Mouse (Mus musculus) kidney, postnatal 0 days (tissue): ENCODE measurements around the gene Mxra7. TPM values are rescaled to one million over a fixed set of nuclear protein-coding genes. Genes with fewer than 3 reads are reported as not detected.

Experiments
- ATAC-seq: fragments of 200-750 bp; cut with Nextera tagmentation; replicated peaks from 2 replicates; pipeline ENCODE4 v1.8.0; 2017; ENCODE audit warnings: low read depth, moderate number of reproducible peaks, moderate TSS enrichment, moderate library complexity; ENCODE audit not compliant: low FRiP score
- DNase-seq: peaks from one replicate; pipeline ENCODE4 v3.0.0-alpha.2; 2016; ENCODE audit warnings: low spot score
- H3K27ac ChIP-seq: fragments of 300-500 bp; sonication (generic); 2 replicates; pipeline ENCODE4 v1.5.1; 2014; ENCODE audit warnings: mild to moderate bottlenecking
- H3K27me3 ChIP-seq: fragments of 300-500 bp; sonication (generic); 2 replicates; pipeline ENCODE4 v1.6.1; 2014; ENCODE audit warnings: low read length, mixed read lengths; ENCODE audit not compliant: insufficient read depth
- H3K36me3 ChIP-seq: fragments of 300-500 bp; sonication (generic); 2 replicates; pipeline ENCODE4 v1.6.1; 2014; ENCODE audit warnings: low read length, mixed read lengths; ENCODE audit not compliant: insufficient read depth
- H3K4me1 ChIP-seq: fragments of 300-500 bp; sonication (generic); replicated peaks from 2 replicates; pipeline ENCODE4 v1.6.1; 2014; ENCODE audit warnings: antibody characterized with exemption, low read length, mixed read lengths; ENCODE audit not compliant: insufficient read depth
- H3K4me2 ChIP-seq: fragments of 300-500 bp; sonication (generic); 2 replicates; pipeline ENCODE4 v1.6.1; 2014; ENCODE audit warnings: mild to moderate bottlenecking, low read length, moderate library complexity, mixed read lengths
- H3K4me3 ChIP-seq: fragments of 300-500 bp; sonication (generic); replicated peaks from 2 replicates; pipeline ENCODE4 v1.5.1; 2014; ENCODE audit warnings: low read depth, low read length
- H3K9ac ChIP-seq: fragments of 300-500 bp; sonication (generic); 2 replicates; pipeline ENCODE4 v1.6.1; 2014; ENCODE audit warnings: low read depth, low read length
- H3K9me3 ChIP-seq: fragments of 300-500 bp; sonication (generic); replicated peaks from 2 replicates; pipeline ENCODE4 v1.6.1; 2016; ENCODE audit warnings: low read length, inconsistent platforms, mixed read lengths
- CTCF ChIP-seq: IDR thresholded peaks from 2 replicates; pipeline ENCODE4 v1.5.1; 2016; ENCODE audit warnings: antibody characterized with exemption, low read depth, mild to moderate bottlenecking, moderate library complexity
- WGBS: fragments of 180-500 bp; shearing (Covaris S2); extraction: QIAGEN DNeasy Blood & Tissue Kit; methylation state at CpG from one replicate; pipeline ENCODE4 v1.1.7; 2014; 5-methylcytosine and 5-hydroxymethylcytosine counted together
- polyA plus RNA-seq: library from polyadenylated mRNA; unstranded; fragments of >200 nt; fragmentation: Nextera tagmentation; extraction: Ambion mirVana; gene quantifications from 2 replicates; pipeline ENCODE4 v1.2.1, GENCODE M21; 2015

Mxra7 gene
- polyA plus RNA-seq, 1 experiment from 2014 or later: 17.6 TPM

- DNase-seq (peak; percentile 94), ATAC-seq (peak; percentile 30; the same call in 1 of the 2 replicates)
- Histone ChIP-seq H3K4me1 (peaks cover 49% of the 10 kb centered on the region), H3K9me3 (no peaks in the 10 kb centered on the region), H3K4me2 (peak overlapping the region; percentile 29; the same call in 1 of the 2 replicates), H3K9ac (peak overlapping the region; percentile 1; the same call in 1 of the 2 replicates), H3K27me3 (no peaks in the 10 kb centered on the region), H3K36me3 (0 out of 2 replicates have a peak, but pooled peaks cover 2% of the 10 kb centered on the region), H3K27ac (peak overlapping the region; percentile 81), H3K4me3 (no peak overlapping the region)
- 20% methylated on average over 20 of the region's 20 CpGs for WGBS
- TF ChIP-seq CTCF: no peak
These were observed 13.6 kb downstream of the Mxra7 start for GRCm38 (mm10) chr11:116814076-116814883.

- no peak for DNase-seq
- Histone ChIP-seq H3K9me3 (no peaks in the 10 kb centered on the region), H3K4me3 (no peak overlapping the region), H3K4me2 (no peak overlapping the region), H3K27me3 (no peaks in the 10 kb centered on the region), H3K9ac (no peak overlapping the region), H3K27ac (peak overlapping the region; percentile 81), H3K4me1 (peaks cover 47% of the 10 kb centered on the region), H3K36me3 (0 out of 2 replicates have a peak, but pooled peaks cover 2% of the 10 kb centered on the region)
- ATAC-seq: no peak
- no peak for TF ChIP-seq CTCF
- WGBS: 88% methylated on average over 13 of the region's 13 CpGs
These were observed 14.2 kb downstream of the Mxra7 start for GRCm38 (mm10) chr11:116813610-116814009.

GRCm38 (mm10) chr11:116812793-116813529, 14.9 kb downstream of the Mxra7 start:
- H3K4me1 ChIP-seq: peaks cover 42% of the 10 kb centered on the region
- TF ChIP-seq CTCF: peak; percentile 28; the same call in 1 of the 2 replicates
- peak overlapping the region; percentile 8; the same call in 1 of the 2 replicates for H3K4me2 ChIP-seq
- no peak overlapping the region for H3K9ac ChIP-seq
- DNase-seq (peak; percentile 66), ATAC-seq (no peak)
- H3K27me3 ChIP-seq: no peaks in the 10 kb centered on the region
- no peaks in the 10 kb centered on the region for H3K9me3 ChIP-seq
- H3K36me3 ChIP-seq: 0 out of 2 replicates have a peak, but pooled peaks cover 2% of the 10 kb centered on the region
- peak overlapping the region; percentile 54; the same call in 1 of the 2 replicates for H3K27ac ChIP-seq
- no peak overlapping the region for H3K4me3 ChIP-seq
- WGBS: 44% methylated on average over 21 of the region's 21 CpGs

GRCm38 (mm10) chr11:116810983-116811901, 16.6 kb downstream of the Mxra7 start:
- Histone ChIP-seq H3K4me2 (peak overlapping the region; percentile 62), H3K27me3 (no peaks in the 10 kb centered on the region), H3K27ac (peak overlapping the region; percentile 74), H3K4me3 (peak overlapping the region; percentile 27), H3K9ac (no peak overlapping the region), H3K36me3 (0 out of 2 replicates have a peak, but pooled peaks cover 2% of the 10 kb centered on the region), H3K4me1 (peaks cover 34% of the 10 kb centered on the region), H3K9me3 (no peaks in the 10 kb centered on the region)
- DNase-seq: peak; percentile 91
- TF ChIP-seq CTCF: no peak
- peak; percentile 77 for ATAC-seq
- 12% methylated on average over 30 of the region's 32 CpGs for WGBS

- no peak for DNase-seq
- no peak for ATAC-seq
- TF ChIP-seq CTCF: no peak
- no peaks in the 10 kb centered on the region for H3K9me3 ChIP-seq
- no peak overlapping the region for H3K4me3 ChIP-seq
- H3K27ac ChIP-seq: no peak overlapping the region
- H3K9ac ChIP-seq: no peak overlapping the region
- H3K4me2 ChIP-seq: no peak overlapping the region
- 0 out of 2 replicates have a peak, but pooled peaks cover 2% of the 10 kb centered on the region for H3K36me3 ChIP-seq
- peaks cover 34% of the 10 kb centered on the region for H3K4me1 ChIP-seq
- H3K27me3 ChIP-seq: no peaks in the 10 kb centered on the region
- 81% methylated on average over 11 of the region's 11 CpGs for WGBS
These were observed 17.3 kb downstream of the Mxra7 start for GRCm38 (mm10) chr11:116810528-116810927.
